Mouse (Mus musculus): ENCODE measurements around the gene Chchd10.
"Not testable (repeated sequence)": the region's sequence is repeated elsewhere in the genome, so short reads cannot be mapped to it uniquely, and the experiment has no call there.

Chchd10 gene

DNA sequence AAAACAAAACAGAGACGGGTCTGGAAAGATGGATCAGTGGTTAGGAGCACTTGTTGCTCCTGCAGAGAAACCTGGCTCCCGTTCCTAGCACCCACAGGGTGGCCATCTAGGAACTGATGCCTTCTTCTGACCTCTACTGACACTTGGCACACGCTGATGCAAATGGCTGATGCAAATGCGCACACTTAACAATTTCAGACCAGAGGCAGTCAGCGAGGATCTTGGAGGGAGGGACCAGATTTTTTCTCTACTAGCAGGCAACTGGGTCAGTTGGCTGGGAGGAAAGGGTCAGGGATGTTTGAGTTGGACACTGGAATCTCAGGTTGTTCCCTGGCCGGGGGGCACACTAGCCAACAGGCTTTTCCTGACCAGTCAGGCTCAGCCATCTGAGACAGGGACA, at the start of gene Chchd10:
Gene Chchd10, plus strand, starts transcription at position 240 of the 400 bp plus-strand sequence.
- DNase-seq (ENCODE audit: low spot score) = no peak

DNA sequence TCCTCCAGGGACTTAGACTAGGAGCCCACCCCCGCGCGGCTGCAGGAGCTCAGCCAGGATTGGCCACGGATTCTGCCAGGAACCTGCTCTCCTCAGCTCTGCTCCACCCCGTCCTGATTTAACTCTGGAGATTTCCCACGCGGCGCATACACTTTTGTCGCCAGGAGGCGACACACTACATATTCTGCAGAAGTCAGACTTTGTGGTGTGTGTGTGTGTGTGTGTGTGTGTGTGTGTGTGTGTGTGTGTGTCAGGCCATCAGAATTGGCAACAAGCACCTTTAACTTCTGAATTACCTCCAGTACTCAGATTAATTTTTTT, 49.7 kb upstream of the Chchd10 start:
- peak; percentile 81 for DNase-seq (ENCODE audit: low spot score)

DNA sequence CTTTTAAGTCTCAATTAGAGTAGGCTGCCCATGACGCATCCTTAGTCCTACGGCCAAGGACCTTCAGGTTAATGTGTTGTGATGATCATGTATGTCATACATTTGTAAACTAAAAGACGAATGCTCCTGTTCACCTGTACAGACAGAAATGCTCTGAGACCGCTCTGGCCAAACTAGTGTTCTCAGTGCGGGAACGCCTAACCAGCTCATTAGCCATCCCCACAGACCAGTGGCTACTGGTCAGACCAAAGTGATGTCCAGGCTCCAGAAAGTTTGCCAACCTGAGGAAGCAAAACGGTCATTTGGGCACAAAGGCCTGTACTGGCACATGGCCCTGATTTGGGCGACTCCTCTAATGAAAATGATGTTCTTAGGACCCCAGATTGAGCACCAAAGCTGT, 48.2 kb upstream of the Chchd10 start:
- no peak for DNase-seq (ENCODE audit: low spot score)

GRCm38 (mm10) chr10:75887504-75887903, 45.4 kb upstream of the Chchd10 start:
- not testable (repeated sequence) for DNase-seq (ENCODE audit: low spot score)

DNA sequence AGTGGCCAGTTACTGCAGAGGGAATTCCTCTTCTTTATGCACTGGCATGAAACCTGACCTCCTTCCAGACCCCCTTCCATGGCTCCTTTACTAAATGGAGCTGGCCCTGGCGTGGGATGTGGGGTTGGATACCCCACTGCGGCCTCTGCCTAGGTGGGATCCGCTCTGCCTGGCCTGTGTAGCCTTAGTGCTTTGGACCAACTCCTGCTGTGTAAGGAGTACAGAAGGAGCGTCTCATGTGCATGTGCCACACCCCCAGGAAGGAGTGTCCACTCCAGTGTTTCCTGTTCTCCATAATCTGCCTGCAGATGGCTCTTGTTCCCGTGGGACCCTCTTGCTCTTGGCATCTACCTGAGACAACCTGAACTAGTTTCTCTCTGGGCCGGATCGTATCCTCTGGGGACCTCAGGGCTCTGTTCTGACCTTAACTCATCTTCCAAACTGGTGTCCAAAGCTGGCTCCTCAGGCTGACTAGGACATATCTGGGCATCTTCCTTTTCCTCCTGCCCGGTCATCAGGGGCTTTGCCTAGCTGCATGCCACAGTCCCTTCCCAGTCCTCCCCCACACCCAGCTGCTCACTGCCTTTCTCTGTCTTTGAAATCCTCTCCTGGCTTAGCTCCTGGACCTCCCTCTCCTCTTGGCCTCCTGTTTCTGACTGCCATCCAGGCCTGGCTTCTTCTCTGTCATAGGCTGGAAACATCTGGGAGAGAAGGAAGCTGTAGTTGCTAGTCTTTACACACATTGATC, 43.4 kb upstream of the Chchd10 start:
- DNase-seq (ENCODE audit: low spot score) = peak; percentile 16

- DNase-seq (ENCODE audit: low spot score) = peak; percentile 93
Measured at GRCm38 (mm10) chr10:75893089-75893750, 39.7 kb upstream of the Chchd10 start, which contains the start of gene Derl3. Gene Derl3 (plus strand): TSS chr10:75893413.

GRCm38 (mm10) chr10:75894601-75895000, 38.3 kb upstream of the Chchd10 start:
- DNase-seq (ENCODE audit: low spot score) = no peak

GRCm38 (mm10) chr10:75895730-75896129, 37.2 kb upstream of the Chchd10 start:
- no peak for DNase-seq (ENCODE audit: low spot score)

- no peak for DNase-seq (ENCODE audit: low spot score)
Measured at GRCm38 (mm10) chr10:75896208-75896607, 36.7 kb upstream of the Chchd10 start.

- DNase-seq (ENCODE audit: low spot score) = peak; percentile 76
Measured at GRCm38 (mm10) chr10:75897373-75897772, 35.6 kb upstream of the Chchd10 start.

DNA sequence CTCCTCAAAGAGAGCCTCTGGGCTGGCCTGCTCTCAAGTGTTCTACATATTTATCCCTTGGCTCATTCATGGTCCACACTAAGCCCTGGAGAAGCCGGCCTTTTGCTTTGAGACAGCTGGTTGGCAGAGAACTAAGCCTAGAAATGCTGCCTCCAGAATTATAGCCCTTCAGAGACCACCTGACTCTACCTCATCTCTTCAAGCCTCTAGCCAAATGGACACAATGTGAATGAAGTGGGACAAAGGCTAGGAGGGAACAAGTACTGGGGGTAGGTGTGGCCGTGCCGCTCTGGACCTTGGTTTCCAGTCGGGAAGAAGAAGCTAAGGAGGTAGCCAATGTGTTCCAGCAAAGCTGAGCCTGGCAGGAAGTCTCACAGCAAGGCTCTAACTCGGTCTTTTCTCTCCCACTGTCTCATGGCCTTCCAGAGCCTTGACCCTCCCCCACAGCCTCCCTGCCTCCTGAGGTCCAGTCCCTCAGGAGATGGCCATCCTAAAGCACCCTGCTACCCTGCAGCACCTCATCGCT, 34.8 kb upstream of the Chchd10 start:
- peak; percentile 33 for DNase-seq (ENCODE audit: low spot score)

- peak; percentile 65 for DNase-seq (ENCODE audit: low spot score)
Measured at GRCm38 (mm10) chr10:75898846-75899245, 34.1 kb upstream of the Chchd10 start.

- no peak for DNase-seq (ENCODE audit: low spot score)
Measured at GRCm38 (mm10) chr10:75904391-75904790, 28.5 kb upstream of the Chchd10 start.

DNA sequence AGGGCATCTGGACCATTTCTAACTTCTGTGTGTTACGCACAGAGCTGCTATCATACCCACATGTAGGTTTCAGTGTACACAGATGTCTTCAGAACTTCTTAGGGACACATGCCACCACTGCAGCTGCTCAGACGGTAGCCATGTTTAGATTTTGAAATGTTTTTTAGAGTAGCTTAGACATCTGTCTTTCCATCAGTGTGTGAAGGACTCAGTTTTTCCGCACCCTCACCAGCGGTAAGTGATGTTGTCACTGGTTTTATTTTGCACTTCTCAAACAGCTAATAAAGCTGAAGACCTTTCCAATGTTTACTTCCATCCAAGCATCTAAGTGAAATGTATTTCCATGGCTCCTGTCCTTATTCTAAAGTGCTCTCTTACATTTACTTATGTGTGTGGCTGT, 26.0 kb upstream of the Chchd10 start:
- no peak for DNase-seq (ENCODE audit: low spot score)

DNA sequence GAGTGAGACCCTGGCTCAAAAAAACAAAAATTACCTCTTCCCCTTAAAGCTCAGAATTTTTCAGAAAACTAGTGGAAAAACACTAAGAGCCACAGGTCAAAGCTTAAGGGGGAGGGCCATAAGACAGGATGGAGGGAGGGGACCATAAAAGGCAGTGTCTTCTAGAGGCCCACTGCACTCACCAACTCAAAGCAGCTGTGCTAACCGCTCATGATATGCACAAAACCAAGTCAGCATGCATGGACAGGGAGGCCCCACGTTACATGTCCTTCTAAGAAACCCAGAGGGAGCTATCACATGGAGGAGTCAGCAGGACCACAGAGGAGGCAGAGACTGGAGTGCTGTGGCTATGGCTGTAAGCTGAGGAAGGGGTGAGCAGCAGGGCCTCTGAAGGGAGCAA, 22.2 kb upstream of the Chchd10 start:
- DNase-seq (ENCODE audit: low spot score) = no peak

GRCm38 (mm10) chr10:75913013-75913589, 19.8 kb upstream of the Chchd10 start:
- DNase-seq (ENCODE audit: low spot score) = no peak

DNA sequence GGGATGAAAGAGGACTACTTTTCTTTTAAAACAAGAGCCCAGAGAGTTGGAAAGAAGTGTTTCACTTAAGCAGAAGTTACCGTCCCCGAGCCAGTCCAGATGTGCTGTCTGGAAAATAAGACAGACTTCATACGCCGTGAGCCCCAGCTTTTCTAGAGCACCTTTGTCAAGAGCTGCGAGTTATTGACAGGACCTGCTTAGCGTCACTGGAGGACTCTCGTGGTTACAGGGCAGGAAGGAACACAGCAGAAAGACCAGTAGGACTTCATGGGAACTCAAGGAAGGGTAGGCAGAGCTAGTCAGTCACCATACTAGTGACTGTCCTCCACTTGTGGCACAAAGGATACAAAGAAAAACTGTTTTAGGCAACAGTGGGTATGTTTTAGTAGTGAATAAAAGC, 17.4 kb upstream of the Chchd10 start:
- DNase-seq (ENCODE audit: low spot score) = no peak

- no peak for DNase-seq (ENCODE audit: low spot score)
Measured at GRCm38 (mm10) chr10:75916840-75917239, 16.1 kb upstream of the Chchd10 start.

- no peak for DNase-seq (ENCODE audit: low spot score)
Measured at GRCm38 (mm10) chr10:75919026-75919425, 13.9 kb upstream of the Chchd10 start.

DNA sequence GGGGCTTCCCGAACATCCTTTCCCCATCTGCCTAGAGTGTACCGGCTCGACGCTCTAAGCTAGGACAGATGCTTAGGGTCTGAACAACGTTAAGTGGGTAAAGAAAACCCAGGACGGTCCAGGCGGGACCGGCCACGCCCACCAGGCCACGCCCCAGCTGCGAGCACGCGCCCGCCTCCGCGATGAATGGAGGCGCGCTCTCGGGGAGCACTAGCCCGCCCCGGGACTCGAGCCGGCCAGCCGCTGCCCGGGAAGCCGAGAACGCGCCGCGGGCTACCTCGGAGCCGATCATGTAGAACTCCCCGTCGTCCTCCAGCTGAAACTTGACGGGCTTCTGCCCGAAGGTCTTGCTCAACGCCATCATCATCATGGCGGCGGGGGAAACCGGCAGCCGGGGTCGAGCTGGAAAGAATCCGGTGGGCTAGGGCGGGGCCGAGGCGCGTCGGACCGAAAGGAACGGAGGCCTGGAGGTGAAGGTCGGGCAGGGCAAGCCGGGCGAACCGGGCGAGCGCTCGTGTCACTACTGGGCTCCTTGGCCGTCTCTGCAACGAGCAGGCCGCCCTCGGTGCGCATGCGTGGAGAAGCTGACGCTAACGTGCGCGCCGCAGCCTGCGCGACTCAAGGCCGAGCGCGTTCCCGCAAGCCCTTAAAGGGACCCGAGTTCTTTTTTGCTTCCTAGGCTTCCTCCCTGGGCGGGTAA, 11.8 kb upstream of the Chchd10 start, which contains the start of gene Smarcb1:
Gene Smarcb1, minus strand, starts transcription at position 592 of the 700 bp plus-strand sequence.
- DNase-seq (ENCODE audit: low spot score) = peak; percentile 96

DNA sequence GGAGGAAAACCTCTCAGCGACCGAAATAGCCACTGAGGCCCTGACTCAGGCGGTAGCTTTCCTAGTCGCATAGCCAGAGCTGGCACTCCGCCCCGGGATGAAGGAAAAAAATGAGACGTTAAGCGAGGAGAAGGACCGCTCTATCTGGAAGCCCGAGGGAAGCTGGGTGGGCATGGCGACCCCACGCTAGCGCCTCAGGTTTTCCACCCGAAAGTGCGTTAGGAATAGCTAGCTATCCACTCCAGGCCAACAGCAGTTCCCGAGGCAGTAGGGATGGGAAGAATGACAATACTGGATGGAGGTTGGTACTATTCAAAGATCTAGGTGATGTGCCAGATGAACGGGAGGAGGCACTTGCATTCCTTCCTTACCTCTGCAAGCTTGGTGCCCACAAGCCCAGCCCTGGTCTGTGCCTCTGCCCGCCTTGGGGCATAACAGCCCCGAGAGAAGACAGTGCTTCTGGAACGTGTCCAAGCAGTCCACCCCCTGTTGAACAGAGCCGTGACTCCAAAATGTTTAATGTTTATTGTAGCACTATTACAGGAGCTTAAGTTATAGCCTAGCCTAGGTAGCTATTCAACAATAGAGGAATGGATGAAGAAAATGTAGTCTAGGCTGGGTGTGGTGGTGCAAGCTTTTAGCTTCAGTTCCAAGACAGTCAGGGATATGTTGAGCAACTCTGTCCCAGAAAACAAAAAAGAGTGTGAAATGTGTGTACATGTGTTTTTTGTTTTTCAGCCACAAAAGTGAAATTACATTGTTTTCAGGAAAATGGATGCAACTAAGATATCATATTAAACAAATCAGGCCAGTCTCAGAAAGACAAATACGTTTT, 11.0 kb upstream of the Chchd10 start:
- DNase-seq (ENCODE audit: low spot score) = peak; percentile 26

Measured in urinary bladder, postnatal 14 days (tissue).